Comparison of ENCODE assay signal across 13 mouse cellular contexts in the genomic region with DNA sequence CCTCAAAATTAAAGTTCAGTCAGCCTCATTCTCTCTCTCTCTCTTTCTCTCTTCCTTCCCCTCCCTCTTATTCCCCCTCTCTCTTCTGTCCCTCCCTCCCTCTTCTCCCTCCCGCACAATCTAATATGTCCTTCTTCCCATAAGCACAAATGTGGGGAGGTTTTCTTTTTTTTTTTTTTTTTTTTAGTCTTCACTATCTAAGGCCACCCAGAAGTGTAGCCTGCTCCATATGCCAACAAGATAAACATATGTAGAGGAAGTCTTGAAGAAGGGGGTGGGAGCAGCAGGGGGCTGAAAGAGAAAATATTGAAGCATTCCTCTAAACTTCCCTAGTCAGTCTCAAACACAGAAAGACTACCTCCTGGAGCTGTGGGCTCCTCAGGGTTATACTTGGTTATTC. TPM values are rescaled to one million over a fixed set of nuclear protein-coding genes. Genes with fewer than 3 reads are reported as not detected.
DNase-seq lines count a peak whose midpoint lies in the region; ATAC-seq and TF ChIP-seq lines count a peak whose summit lies in the region.
"Had no signal": no experiment of that assay in that cellular context is flagged by ENCODE, and none has a peak within 500 bp of the region (broad histone marks: within the 10 kb centered on the region; RNA-seq: fewer than 3 reads in every experiment).

No protein-coding gene starts in this region.

- peaks cover 34% of the 10 kb centered on the region for H3K4me1 ChIP-seq in heart, embryonic 10.5 days
- H3K4me1 ChIP-seq in lung, embryonic 14.5 days (ENCODE audit: insufficient read depth) = peaks cover 32% of the 10 kb centered on the region
- H3K4me1 ChIP-seq in heart, embryonic 16.5 days (ENCODE audit: control insufficient read depth, insufficient read depth, low read length) = peaks cover 31% of the 10 kb centered on the region
- H3K4me1 ChIP-seq in kidney, embryonic 15.5 days = peaks cover 24% of the 10 kb centered on the region

- peak overlapping the region; percentile 62; the same call in 1 of the 2 replicates for H3K27ac ChIP-seq in heart, embryonic 10.5 days
- peak overlapping the region; percentile 69 for H3K27ac ChIP-seq in lung, embryonic 14.5 days (ENCODE audit: low read depth)
- H3K27ac ChIP-seq in heart, embryonic 16.5 days (ENCODE audit: low read length) = peak overlapping the region; percentile 91
- no peak overlapping the region; the same call in 1 of the 2 replicates for H3K27ac ChIP-seq in kidney, embryonic 15.5 days
- H3K27ac ChIP-seq: hindbrain, embryonic 15.5 days; midbrain, embryonic 13.5 days had no signal

- no peak overlapping the region for H3K4me3 ChIP-seq in heart, embryonic 10.5 days
- H3K4me3 ChIP-seq in lung, embryonic 14.5 days (ENCODE audit: low read depth, low read length) = no peak overlapping the region
- no peak overlapping the region for H3K4me3 ChIP-seq in heart, embryonic 16.5 days (ENCODE audit: low read length)
- no peak overlapping the region for H3K4me3 ChIP-seq in kidney, embryonic 15.5 days (replicated peaks)
- H3K4me3 ChIP-seq: hindbrain, embryonic 15.5 days; midbrain, embryonic 13.5 days had no signal

- TF ChIP-seq CTCF in lung, embryonic 14.5 days (IDR thresholded peaks at IDR 0.05; ENCODE audit: low read depth) = no peak

- WGBS in heart, embryonic 10.5 days = 32% methylated on average over 1 of the region's 1 CpGs
- 19% methylated on average over 1 of the region's 1 CpGs for WGBS in lung, embryonic 14.5 days
- 15% methylated on average over 1 of the region's 1 CpGs for WGBS in heart, embryonic 16.5 days
- WGBS in kidney, embryonic 15.5 days = 45% methylated on average over 1 of the region's 1 CpGs

- peaks cover 18% of the 10 kb centered on the region; the same call in 1 of the 2 replicates for H3K36me3 ChIP-seq in heart, embryonic 10.5 days
- H3K36me3 ChIP-seq in lung, embryonic 14.5 days (ENCODE audit: insufficient read depth) = peaks cover 3% of the 10 kb centered on the region; the same call in 1 of the 2 replicates
- peaks cover 7% of the 10 kb centered on the region for H3K36me3 ChIP-seq in heart, embryonic 16.5 days (ENCODE audit: control insufficient read depth, insufficient read depth)
- H3K36me3 ChIP-seq in kidney, embryonic 15.5 days = peaks cover 15% of the 10 kb centered on the region
- H3K36me3 ChIP-seq: hindbrain, embryonic 15.5 days; midbrain, embryonic 13.5 days had no signal

- H3K9me3 ChIP-seq in heart, embryonic 10.5 days = no peaks in the 10 kb centered on the region
- no peaks in the 10 kb centered on the region for H3K9me3 ChIP-seq in lung, embryonic 14.5 days (ENCODE audit: low read depth, low read length)
- no peaks in the 10 kb centered on the region for H3K9me3 ChIP-seq in heart, embryonic 16.5 days (replicated peaks; ENCODE audit: control insufficient read depth, low read length)
- peaks cover 3% of the 10 kb centered on the region; the same call in 1 of the 2 replicates for H3K9me3 ChIP-seq in kidney, embryonic 15.5 days (replicated peaks)

- no peaks in the 10 kb centered on the region for H3K27me3 ChIP-seq in heart, embryonic 10.5 days (ENCODE audit: insufficient read depth, poor library complexity, severe bottlenecking)
- H3K27me3 ChIP-seq in lung, embryonic 14.5 days (ENCODE audit: insufficient read depth, low read length) = no peaks in the 10 kb centered on the region
- no peaks in the 10 kb centered on the region for H3K27me3 ChIP-seq in heart, embryonic 16.5 days (ENCODE audit: control insufficient read depth, insufficient read depth, low read length)
- no peaks in the 10 kb centered on the region for H3K27me3 ChIP-seq in kidney, embryonic 15.5 days

- H3K4me2 ChIP-seq in lung, embryonic 14.5 days = no peak overlapping the region
- no peak overlapping the region for H3K4me2 ChIP-seq in heart, embryonic 16.5 days (ENCODE audit: low read depth, low read length)
- H3K4me2 ChIP-seq in kidney, embryonic 15.5 days = no peak overlapping the region
- H3K4me2 ChIP-seq: hindbrain, embryonic 15.5 days; midbrain, embryonic 13.5 days had no signal

- ATAC-seq in lung, embryonic 14.5 days (ENCODE audit: insufficient read depth) = peak; percentile 77
- ATAC-seq in heart, embryonic 16.5 days (replicated peaks; ENCODE audit: extremely low read depth, insufficient read depth, low FRiP score) = no peak
- ATAC-seq in megakaryocyte progenitor cell, adult 5-6 weeks (replicated peaks; ENCODE audit: poor library complexity) = peak; percentile 82
- ATAC-seq in kidney, embryonic 15.5 days (replicated peaks; ENCODE audit: low FRiP score) = no peak

- DNase-seq in heart, embryonic 10.5 days (ENCODE audit: low spot score) = no peak
- DNase-seq in heart, postnatal 25 days (ENCODE audit: low spot score) = no peak
- DNase-seq in lung, embryonic 14.5 days = peak; percentile 77
- DNase-seq in lung, postnatal 25 days (ENCODE audit: low spot score) = no peak
- no peak for DNase-seq in kidney, postnatal 14 days
- DNase-seq: lung, postnatal 36 days; thymus, postnatal 25 days had no signal

- no peak overlapping the region for H3K9ac ChIP-seq in lung, embryonic 14.5 days
- H3K9ac ChIP-seq in heart, embryonic 16.5 days (ENCODE audit: low read length) = no peak overlapping the region
- no peak overlapping the region for H3K9ac ChIP-seq in kidney, embryonic 15.5 days
- H3K9ac ChIP-seq: forebrain, postnatal 0 days; hindbrain, embryonic 15.5 days; midbrain, embryonic 13.5 days had no signal

- intact Hi-C loops in heart, postnatal 25 days (cut with DNase I) = no loop called here

RNA-seq across cellular contexts. Expression of gene Tgfbr3, which starts 37.0 kb away (rescaled TPM):
- polyA plus RNA-seq in heart, embryonic 10.5 days (2016; fragmentation: Nextera tagmentation; extraction: Ambion mirVana) = 36.7 and 54.6 TPM in 2 replicates
- total RNA-seq in heart, postnatal 25 days (2021) = 10 to 100 TPM; 42.9 to 50.8 TPM
- 23.8 and 23.9 TPM in 2 replicates for polyA plus RNA-seq in lung, embryonic 14.5 days (2014; fragmentation: Nextera tagmentation; extraction: Ambion mirVana)
- polyA plus RNA-seq in heart, embryonic 16.5 days (2015; fragmentation: Nextera tagmentation; extraction: Ambion mirVana) = 20.1 and 23.2 TPM in 2 replicates
- total RNA-seq in megakaryocyte progenitor cell, adult 5-6 weeks (2015) = 2.4 and 5.6 TPM in 2 replicates
- total RNA-seq in megakaryocyte progenitor cell, adult 5-6 weeks (2017) = 1.7 and 2.8 TPM in 2 replicates
- 15.8 and 19.8 TPM in 2 replicates for polyA plus RNA-seq in kidney, embryonic 15.5 days (2015; fragmentation: Nextera tagmentation; extraction: Ambion mirVana)

Comparison
In these comparisons a context has a peak if more than half of its experiments do, and no peak if none do; other contexts are left out.
1. ATAC-seq: peak in lung, embryonic 14.5 days (single experiment) and megakaryocyte progenitor cell, adult 5-6 weeks (single experiment); none in heart, embryonic 16.5 days (single experiment) and kidney, embryonic 15.5 days (single experiment).